Mouse (Mus musculus) layer of hippocampus, postnatal 14 days (tissue): ENCODE results near the gene Slit2. TPM values are rescaled to one million over a fixed set of nuclear protein-coding genes. Genes with fewer than 3 reads are reported as not detected.

Source experiments
- DNase-seq, 2 experiments: peaks; one replicate each; pipeline ENCODE4 v3.0.0; 2021 to 2022; ENCODE audit warnings: low spot score in 2 of 2, mixed read lengths in 1 of 2
- long read RNA-seq, 2 experiments: library from polyadenylated mRNA; stranded (forward); transcript quantifications; one replicate each; pipeline ENCODE4 v2.0.0; 2021
- total RNA-seq, 2 experiments: library from RNA; stranded (reverse); gene quantifications; 2 replicates each; pipeline ENCODE4 v1.2.3; 2021

Gene Slit2
- total RNA-seq, result 10 to 100 TPM; 52.7 to 53.9 TPM
- long read RNA-seq, experiment 1, partial matches to known transcripts, result 0 of 1 reads
- long read RNA-seq, experiment 1, other reads (novel, unspliced or antisense), result 1 of 1 reads
- long read RNA-seq, experiment 2, transcript Slit2-207 (6 exons, 3,265 nt), result major isoform, 9 of 15 reads
- long read RNA-seq, experiment 2, partial matches to known transcripts, result 2 of 15 reads
- long read RNA-seq, experiment 2, other reads (novel, unspliced or antisense), result 4 of 15 reads

DNA sequence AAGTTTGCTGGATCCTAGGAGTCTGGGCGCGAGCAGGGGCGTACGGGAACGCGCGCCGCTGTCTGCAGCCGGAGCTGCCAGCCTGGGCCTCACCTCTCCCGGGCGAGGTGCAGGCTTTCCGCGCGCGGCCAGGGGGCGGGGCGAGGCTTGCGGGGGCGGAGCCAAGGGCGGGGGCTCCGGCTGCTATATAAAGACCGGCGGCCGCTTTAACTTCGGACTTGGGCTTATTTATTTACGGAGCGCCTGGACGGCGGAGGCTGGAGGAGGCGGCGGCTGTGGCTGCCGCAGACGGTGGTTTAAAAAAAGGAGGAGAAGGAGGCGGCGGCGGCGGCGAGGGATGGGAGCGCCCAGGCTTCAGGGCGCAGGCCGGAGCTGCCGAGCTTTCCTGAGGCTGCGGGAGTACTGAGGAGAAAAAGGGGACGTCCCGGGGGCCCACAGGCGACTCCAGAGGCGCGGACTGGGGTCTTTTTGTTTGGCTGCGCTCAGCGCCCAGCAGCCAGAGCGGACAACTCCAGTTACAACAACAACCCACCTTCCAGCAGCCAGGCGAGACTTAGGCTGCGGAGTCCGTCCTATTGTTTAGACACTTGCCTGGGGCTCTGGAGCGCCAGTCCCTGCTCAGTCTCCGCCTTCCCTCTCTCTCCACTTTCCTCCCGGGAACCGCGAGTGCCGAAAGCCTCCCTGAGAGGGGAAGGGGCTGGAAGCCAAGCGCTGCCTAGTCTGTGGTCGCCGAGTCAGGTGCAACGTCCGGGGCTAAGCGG, at the start of gene Slit2:
Gene Slit2, plus strand, starts transcription at position 198 of the 761 bp plus-strand sequence.
- peak; percentile 50 to 55 for DNase-seq

DNA sequence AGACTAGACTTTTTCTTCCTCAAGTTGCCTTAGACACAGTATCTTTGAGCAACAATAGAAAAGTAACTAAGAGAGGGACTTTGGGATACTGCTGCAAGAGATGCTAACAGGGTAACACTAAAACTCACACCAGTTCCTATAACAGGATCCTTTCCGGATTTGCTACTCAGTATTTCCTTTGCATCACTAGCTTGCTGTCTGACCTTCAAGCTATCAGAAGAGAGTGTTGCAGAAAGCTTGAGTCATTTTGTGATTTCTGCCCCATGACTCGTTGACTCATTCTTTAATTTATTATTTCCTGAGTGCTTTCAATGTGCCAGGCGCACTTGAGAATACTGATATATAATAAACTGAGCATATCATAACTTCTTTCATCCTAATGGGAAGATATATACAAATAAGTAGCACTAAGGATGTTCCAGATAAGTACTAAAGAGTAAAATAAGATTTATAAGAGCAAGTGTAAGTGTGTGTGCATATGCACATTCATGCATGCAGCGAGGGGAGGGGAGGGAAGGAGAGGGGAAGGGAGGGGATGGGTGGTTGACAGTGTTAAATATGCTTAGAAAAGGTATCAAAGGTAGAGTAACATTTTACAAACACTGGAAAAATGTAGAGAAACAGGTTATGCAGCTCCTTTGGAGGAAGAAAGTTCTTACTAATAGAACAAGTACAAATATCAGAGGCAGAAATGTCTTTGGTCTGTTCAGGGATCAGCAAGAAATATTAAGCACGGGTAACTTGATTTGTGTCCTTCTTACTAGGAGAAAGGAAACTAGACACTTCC, 44.2 kb upstream of the Slit2 start:
- no peak for DNase-seq

DNA sequence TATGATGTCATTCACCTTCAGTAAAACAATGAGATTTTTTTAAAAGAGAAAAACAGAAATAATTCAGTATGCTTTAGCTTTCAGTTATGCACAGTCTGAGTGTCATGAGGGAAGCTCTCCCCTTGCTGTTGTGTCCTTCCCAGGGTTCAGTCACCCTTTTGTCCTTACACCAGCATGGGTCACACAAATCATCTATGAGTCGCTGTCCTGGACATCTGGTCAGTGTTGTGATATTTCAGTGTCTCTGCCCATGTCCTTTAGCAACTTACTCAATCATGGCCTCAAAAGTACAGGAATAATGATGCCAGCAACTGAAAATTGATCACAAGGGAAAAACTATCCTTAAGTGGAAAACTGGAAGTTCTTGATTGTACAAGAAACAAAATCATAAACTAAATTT, 26.5 kb upstream of the Slit2 start:
- no peak for DNase-seq

DNA sequence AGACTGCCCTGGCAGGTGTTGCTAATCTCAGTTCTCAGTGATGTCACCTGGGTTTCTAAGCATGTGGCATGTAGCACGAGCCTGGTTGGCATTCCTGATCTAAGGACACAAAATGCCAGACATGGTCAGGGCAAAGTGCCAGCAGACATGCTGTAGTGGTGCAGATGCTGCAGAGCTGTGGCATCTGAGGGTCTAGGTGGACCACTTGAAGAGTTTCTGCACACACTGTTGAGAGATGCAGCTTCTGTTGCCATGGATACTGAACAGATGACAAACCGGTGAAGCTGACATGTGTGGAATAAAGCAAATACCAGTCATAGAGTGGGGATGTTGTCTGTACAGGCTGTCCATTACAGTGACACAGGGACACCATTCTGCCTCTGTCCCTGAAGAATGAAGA, 7.1 kb upstream of the Slit2 start:
- peak; percentile 14 to 18 for DNase-seq

DNA sequence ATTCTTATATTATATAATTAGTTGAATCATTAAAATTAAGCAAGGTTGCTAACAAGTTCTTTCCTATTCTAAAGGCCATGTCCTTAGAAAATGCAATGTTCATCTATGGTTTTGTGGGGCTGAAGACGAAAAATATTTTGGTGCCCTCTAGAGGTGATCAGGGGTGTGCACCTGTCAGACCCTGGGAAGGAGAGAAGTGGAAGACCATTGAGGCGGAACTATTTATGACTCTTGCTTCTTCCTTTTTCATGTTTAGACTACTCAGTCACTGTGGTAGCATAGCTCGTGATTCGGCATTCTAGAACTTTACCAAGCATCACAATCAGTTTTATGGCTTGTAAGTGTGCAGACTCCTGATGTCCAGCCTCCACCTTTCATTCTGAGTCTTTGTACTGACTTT, 3.6 kb upstream of the Slit2 start:
- DNase-seq, result peak in 1 of 2 experiments; percentile 34

DNA sequence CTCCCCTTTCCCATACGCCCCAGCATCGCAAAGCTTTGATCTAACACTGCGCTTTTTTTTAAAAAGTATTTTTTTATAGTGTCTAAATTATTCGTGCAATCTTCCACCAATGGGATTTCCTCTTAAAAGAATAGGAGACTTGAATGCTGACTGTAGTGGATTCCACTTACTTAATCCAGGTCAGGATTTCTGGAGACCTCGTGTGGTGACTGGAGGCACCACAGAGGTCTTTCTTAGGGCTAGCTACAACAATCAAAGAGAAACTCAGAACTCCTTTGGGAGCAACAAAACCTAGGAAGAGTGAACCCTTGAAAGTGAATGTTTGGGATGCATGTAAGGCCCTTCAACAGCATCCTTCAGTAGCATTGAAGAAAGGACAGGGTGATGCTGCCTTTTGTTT, 2.5 kb upstream of the Slit2 start:
- DNase-seq, result no peak

DNA sequence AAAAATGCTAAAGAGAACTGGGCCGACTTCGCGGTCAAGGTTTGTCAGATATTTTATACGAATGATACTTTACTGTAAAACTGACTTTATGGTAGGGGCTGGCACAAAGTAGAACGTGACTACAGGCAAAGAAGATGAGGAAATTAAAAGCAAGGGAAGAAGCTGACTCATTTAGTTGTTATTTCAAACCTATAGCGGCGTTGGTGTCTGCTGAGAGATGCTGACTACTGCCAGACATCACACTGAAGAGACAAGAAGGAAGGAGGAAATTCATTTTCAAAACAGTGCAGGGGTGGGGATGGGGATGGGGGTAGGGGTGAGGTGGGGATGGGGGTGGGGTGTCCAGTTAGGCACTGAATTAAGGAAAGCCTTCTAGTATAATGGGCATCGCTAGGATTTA, 987 bp upstream of the Slit2 start:
- DNase-seq, result no peak

DNA sequence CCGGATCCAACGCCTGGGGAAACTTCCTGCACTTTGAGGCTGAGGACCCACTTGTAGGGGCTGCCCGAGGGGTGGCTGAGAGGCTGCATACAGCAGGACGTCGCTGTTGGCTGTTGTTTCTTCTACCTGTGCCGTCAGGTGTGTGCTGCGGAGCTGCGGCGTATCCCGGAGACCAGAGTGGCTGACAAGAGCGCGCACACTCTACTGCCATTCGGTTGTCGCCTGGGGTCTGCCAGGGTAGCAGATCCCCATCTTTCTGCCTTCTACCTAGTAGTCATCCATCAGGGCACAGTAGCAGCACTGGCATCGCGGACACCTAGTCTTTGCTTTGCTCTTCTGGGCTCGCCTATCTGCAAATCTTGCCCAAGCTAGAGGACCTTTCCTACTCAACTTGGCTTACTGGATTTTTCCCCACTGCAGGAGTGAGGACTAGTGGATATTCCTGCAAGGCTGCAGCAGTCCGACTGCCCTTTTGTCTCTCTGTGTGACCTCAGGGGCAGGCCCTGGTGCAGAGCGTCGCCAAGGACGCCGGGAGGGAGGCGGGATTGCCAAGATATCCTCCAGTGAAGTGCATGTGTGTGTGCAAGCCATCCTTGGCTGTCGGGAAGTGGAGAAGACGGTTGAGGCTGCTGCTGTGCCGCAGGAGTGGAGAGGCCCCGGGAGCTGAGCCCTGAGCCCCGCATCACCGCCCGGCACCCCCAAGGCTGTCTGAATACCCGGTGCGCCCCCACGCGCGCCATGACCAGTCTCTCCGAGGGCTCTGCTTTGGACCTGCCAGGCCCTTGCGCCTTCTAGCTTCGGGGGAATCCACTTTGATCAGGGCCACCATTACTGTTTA, 1.0 kb downstream of the Slit2 start:
- DNase-seq, result peak in 1 of 2 experiments; percentile 20

DNA sequence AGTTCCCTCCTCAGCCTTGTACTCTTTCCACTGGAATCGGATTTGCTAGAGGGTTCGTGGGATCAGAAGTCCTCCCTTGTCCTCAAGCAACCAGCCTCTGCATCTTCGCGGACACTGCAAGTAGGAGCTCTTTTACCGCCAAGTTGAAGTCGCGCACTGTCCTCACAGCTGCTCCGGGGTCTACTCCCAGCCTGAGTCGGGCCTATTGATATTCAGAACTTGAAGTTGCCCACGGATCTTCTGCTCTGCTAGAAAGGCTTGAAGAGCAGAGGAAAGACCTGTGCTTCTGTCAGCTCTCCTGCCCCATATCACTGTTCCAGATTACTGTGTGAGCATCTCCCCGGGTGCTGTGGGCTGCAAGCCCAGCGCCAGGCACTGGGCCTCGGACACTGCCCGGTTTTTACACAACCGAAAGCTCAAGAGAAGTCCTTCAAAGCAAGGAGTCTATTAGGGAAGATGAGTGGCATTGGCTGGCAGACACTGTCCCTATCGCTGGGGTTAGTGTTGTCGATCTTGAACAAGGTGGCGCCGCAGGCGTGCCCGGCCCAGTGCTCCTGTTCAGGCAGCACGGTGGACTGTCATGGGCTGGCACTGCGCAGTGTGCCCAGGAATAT, 1.8 kb downstream of the Slit2 start:
- DNase-seq, result peak in 1 of 2 experiments; percentile 9

DNA sequence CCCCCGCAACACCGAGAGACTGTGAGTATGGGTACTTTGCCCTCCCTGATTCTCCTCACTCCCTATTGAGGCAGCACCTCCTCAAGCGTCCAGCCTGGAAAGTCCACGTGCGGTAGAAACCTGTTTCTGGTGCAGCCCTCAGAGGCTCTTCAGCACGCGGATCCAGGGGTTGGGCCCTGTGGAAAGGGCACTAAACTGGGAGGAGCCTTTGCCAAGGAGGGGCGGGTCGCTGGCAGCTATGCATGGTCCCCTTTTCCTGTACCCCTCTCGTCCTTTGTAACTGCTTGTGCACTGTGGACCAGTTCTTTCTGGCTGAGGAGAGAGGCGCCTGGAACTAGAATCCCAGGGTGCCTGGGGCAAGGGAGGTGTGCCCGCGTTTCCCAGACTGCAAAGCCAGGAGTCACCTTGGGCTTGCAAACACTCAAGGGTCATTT, 2.3 kb downstream of the Slit2 start:
- DNase-seq, result peak; percentile 20 to 29

DNA sequence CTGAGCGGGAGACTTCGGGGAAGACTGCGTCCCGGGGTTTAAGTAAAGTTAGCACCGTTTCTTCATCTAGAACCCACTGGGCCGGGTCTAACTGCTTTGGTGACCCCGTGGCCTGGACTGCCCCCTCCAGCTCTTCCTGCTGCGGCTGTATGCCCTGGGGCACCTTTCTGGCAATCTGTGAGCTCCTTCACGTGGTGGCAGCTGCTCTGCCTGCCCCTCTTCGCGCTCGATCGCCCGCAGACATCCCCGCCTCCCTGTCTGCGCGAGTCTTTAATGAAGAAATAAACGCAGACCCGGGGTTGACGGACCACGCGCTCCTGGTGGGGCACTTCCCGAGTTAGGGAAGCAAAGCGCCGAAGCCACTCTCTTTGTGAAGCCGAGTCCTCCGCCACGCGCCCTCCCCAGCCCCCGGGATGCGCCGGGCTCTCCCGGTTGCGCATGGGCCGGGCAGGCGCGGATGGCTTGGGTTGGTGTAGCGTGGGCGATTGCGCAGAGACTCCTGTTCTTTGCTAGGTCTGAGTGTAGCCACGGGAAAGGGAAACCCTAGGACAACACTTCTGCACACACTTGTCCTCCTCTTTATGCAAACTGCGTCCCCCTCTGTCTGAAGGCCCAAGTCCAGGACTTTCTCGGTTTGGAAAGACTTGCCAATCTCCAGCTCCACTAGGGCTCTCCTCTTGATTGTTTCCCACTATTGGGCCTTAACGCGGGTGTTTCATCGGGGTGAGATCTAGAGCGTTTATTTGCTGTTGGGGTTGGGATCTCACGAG, 3.1 kb downstream of the Slit2 start:
- peak; percentile 21 to 39 for DNase-seq

DNA sequence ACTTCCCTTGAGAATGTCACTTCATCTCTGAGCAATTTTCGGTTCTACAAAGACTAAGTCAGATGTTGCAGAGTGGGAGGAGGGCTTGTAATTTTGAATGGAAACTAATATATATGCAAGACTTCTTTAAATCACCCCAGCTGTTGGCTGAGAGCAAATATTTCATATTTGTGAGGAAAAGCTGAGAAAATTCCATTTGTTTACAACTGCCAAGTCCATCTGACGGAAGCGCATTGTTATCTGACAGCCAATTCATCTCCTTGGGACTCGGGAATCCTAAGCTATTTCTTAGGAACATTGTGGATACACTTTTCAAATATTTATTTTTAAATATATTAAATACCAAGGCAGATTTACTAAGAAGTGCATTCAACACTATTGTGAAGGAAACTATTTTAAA, 8.0 kb downstream of the Slit2 start:
- no peak for DNase-seq

DNA sequence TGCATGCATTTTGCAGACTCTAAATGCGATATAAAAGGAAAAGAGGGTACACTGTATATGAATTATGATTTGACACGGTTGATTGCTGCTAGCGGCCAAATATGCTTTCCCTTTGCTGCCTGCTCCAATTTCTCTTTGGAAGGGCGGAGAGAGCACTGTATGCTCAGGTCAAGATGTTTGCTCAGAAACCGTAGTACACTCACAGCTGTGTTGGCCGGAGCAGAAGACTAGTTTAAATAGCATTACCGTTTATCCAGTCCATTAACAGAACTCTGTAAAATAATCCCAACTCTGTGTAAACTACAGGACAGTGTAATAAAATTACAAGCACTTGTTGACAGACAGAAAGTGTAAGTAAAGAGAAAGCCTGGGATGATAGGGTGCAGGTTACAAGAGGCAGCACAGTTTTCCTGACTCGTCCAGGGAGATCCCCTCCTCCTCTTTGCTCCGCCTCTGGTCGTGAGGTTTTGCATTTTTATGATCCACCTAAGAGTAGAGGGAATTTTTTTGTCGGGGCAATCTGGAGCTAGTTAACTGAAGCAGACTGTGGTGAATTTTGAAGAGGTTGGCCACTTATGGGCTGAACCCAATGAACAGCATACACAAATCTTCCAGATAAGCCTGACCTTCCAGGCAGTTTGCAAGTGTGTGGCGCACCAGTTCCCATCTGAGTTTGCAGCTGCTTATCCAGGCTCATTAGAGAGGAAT, 20.9 kb downstream of the Slit2 start:
- no peak for DNase-seq

DNA sequence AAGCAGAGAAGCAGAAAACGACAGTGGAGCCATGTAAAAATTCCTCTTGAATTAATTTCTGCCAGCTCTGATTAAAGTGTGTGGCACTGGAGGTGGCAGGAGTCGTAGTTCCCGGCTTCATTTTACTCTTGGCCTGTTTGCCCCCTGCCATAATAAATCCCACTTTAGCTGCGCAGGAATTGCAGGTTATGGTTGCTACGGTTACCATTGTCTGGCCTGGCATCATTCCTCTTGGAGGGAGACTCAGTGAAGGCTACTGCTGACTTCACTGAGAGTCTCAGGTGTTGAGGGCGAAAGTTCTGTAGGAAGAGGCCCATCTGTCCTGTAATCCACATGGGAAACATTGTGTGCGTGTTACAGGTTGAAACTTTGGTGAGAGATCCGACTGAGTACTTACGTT, 22.6 kb downstream of the Slit2 start:
- no peak for DNase-seq

DNA sequence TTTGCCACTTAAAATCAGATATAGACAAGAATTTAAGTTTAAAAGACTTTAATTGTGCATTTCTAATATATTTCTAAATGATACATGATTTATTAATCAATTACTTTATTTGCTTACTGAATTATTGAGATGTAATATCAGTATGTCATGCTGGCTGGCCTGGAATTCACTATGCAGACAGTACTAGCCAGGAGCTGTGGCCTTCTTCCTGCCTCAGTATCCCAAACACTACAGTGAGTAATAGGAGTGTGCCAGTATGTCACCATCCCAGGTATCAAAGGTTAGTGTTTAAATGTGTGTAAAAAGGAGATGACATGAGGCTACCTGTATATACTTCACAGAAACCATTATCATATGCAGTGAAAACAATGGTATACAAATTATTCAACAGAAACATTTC, 23.1 kb downstream of the Slit2 start:
- DNase-seq, result no peak

DNA sequence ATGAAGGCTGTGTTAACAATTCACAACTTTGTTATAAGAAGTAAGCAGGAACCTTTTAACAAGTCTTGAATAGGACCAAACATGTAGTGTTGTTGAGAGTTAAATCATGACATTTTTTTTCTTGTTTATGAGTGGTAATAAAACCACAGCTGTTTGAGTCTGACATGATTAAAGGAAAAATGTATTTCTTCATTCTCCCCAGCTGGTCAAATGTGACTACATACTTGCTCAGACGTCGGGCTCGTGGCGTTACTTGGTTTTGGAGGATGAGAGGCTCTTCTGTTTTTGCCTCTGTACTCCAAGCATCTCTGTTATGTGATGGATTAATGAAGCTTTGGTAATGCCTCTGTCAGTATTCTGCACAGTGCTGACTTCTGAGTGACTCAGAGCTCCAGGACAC, 40.5 kb downstream of the Slit2 start:
- DNase-seq, result no peak

DNA sequence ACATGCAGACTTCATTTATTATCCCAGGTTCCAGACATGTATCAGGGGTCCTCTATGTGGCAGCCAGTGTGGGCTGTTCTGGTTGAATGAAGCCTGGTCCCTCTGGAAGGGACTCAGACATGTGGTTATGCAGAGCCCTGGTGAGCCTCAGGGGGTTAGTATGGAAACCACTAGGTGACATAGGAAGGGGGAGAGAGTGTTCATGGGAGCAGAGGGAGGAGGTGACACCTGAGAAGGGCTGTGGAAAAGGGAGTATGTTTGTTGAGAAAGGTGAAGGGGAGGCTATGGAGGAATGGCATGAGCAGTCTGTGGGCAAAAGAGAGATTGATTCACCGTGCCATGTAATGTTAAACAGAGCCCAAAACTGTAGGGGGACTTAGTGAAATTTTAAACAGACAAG, 51.9 kb downstream of the Slit2 start:
- DNase-seq, result no peak

DNA sequence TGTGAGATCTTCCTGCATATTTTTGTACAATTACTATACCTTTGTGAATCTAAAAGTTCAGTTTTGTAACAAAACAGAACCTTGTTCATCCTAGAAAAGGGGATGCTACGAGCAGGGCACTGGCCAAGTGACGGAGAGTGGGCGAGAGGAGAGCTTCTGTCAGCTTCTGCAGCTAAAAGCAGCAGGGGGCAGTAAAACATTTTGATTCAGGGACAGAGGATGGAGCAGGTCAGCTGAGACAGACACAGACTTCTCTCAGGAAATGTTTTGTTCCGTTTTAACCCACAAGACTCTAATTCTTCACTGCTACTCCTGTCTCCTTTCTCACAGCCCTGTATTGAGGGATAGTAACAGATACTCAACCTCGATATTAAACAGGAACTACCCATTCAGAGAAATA, 55.1 kb downstream of the Slit2 start:
- peak in 1 of 2 experiments; percentile 43 for DNase-seq
